Mouse (Mus musculus) liver, embryonic 14.5 days (tissue): ENCODE results near the gene Srbd1.

Experiments used
- CTCF ChIP-seq: IDR thresholded peaks from 2 replicates; pipeline ENCODE4 v1.5.1; 2016; ENCODE audit warnings: antibody characterized with exemption, low read depth, control low read depth
- EP300 ChIP-seq: IDR thresholded peaks from 2 replicates; pipeline ENCODE4 v1.6.1; 2016; ENCODE audit warnings: antibody characterized with exemption, low read depth

GRCm38 (mm10) chr17:86038211-86038648 is 106.7 kb downstream of the Srbd1 start:
- TF ChIP-seq CTCF, result no peak
- no peak for TF ChIP-seq EP300
